Mouse (Mus musculus): ENCODE results near the gene Ptpru.

DNA sequence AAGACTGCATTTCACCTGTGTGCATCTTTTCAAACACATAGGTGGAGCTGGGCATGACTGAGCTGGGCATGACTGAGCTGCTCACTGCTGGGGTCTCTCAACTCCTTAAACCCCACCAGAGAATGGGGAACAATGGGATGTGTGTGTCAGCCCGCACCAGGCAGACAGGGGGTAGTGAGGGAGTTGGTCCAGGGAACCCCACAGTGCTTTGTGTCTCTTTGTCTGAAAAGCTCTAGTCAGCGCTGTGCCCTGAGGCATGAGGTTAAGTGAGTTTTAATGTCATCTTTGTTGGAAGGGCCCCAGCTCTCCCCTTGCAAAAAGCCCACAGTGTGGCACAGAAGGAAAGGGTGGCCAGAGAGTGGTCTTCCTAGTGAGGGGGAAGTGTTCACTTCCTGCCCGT lies 13.1 kb downstream of the Ptpru start:
- no peak for TF ChIP-seq CTCF (IDR thresholded peaks at IDR 0.05; ENCODE audit: low read depth, low read length)
- no peak for TF ChIP-seq POLR2A (IDR thresholded peaks at IDR 0.05; ENCODE audit: insufficient read depth, low read length)
